Mouse (Mus musculus): ENCODE results near the gene Fgb. TPM values are rescaled to one million over a fixed set of nuclear protein-coding genes. Genes with fewer than 3 reads are reported as not detected.

Gene Fgb
- polyA plus RNA-seq, 1 experiment from 2014 or later, result 8.3 TPM

DNA sequence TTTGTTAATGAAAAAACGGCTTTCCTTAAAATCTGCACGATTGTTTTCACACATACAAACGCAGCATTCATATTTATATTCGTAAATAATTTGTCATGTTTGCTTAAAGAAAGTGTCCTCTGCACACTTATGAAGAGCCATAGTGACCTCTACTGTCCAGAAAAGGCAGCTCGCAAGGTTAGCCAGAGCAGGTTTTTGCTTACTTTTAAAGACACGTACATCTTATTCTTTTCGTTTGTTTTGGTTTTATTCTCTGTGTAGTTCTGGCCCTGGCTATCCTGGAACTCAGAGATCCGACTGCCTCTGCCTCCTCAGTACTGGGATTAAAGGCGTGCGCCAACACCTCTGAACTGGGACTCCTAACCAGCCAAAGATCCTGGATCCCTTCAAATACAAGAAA, 4.1 kb upstream of the Fgb start:
- H3K27ac ChIP-seq, result no peak overlapping the region
- H3K4me3 ChIP-seq (replicated peaks), result no peak overlapping the region
- ATAC-seq (replicated peaks; ENCODE audit: low FRiP score), result no peak
- H3K4me2 ChIP-seq, result no peak overlapping the region
- H3K4me1 ChIP-seq, result peaks cover 12% of the 10 kb centered on the region
- no peaks in the 10 kb centered on the region for H3K9me3 ChIP-seq (replicated peaks)
- no peaks in the 10 kb centered on the region; the same call in 1 of the 2 replicates for H3K27me3 ChIP-seq
- no peak overlapping the region for H3K9ac ChIP-seq
- WGBS, result 33% methylated on average over 10 of the region's 10 CpGs
- peaks cover 18% of the 10 kb centered on the region for H3K36me3 ChIP-seq

DNA sequence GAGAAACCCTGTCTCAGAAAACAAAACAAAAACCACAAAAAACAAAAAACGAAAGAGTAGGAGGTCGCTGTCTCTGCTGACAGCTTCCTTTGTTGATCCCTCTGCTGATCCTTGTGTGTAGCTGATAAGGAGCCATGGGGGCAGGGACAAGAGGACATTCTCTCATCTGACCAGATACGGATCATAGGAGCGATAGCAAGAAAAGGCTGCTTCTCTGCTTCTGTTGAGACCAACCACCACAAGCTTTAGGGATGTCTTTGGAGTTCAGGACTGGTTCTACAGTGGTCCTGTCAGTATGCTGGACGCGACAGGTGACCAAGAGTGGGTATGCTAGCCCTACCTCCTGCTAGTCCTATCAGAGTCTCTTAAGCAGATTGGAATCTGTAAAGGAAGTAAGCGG, 3.5 kb upstream of the Fgb start:
- WGBS, result 91% methylated on average over 7 of the region's 7 CpGs
- no peak for ATAC-seq (replicated peaks; ENCODE audit: low FRiP score)
- Histone ChIP-seq H3K4me2 (no peak overlapping the region), H3K4me3 (replicated peaks) (no peak overlapping the region), H3K9me3 (replicated peaks) (no peaks in the 10 kb centered on the region), H3K27me3 (no peaks in the 10 kb centered on the region; the same call in 1 of the 2 replicates), H3K36me3 (peaks cover 13% of the 10 kb centered on the region), H3K9ac (no peak overlapping the region), H3K4me1 (peaks cover 12% of the 10 kb centered on the region), H3K27ac (no peak overlapping the region)

DNA sequence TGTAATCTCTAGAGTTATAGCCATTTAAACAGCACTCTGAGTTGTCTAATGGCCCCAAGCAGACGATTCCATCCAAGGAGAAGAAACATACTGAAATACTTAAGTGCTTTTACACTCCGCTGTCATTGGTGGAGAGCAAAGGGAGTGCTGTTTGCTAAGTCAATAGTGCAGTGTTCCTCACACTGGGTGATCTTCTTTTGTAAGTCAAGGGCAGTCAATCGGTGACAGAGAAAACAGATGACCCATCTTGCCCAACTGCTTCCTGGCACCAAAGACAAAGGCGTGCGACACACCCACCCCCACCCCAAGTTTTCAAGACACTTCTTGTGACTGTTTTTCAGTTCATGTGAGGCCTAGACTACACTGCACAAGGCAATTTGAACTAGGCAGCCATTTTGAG, 2.4 kb upstream of the Fgb start:
- Histone ChIP-seq H3K27me3 (no peaks in the 10 kb centered on the region; the same call in 1 of the 2 replicates), H3K4me3 (replicated peaks) (no peak overlapping the region), H3K9me3 (replicated peaks) (no peaks in the 10 kb centered on the region), H3K4me1 (peaks cover 12% of the 10 kb centered on the region), H3K27ac (no peak overlapping the region), H3K36me3 (peaks cover 4% of the 10 kb centered on the region), H3K4me2 (no peak overlapping the region), H3K9ac (no peak overlapping the region)
- 86% methylated on average over 5 of the region's 5 CpGs for WGBS
- no peak for ATAC-seq (replicated peaks; ENCODE audit: low FRiP score)

DNA sequence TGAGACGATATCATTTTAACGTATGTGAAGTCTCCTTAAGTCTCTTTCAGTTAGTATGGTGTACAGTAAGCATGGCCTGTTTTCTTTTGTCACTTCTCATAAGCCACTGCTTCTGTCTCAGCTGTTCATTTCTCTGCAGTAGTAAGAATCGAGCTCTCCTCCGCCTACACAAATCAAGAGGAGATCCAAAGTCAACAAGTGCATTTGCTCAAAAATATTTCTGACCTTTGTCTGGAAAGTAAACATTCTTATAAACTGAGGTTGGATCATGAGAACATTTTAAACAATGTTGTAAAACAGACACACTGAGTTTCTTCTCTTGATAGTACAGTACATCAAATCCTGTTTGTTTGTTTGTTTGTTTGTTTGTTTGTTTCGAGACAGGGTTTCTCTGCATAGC, 998 bp upstream of the Fgb start:
- no peak for ATAC-seq (replicated peaks; ENCODE audit: low FRiP score)
- WGBS, result 69% methylated on average over 5 of the region's 5 CpGs

DNA sequence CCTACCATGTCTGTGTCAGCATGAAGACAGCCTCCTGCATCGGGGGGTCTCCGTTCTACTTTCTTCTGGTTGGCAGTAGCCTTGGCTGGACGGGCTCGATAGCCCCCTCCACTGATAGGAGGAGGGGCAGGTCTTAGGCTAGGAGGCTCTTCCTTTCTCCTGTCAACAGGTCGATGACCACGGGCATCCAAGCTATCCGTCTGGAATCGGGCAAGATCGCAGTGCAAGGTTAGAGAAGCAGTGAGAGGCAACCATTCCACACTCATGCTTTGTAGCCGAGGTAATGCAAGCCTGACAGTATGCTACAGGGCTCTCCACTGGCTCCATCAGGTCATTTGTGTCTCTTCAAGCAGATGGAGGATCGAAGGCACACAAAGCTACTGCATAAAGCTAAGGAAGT, 3.0 kb downstream of the Fgb start:
- Histone ChIP-seq H3K4me1 (no peaks in the 10 kb centered on the region), H3K36me3 (no peaks in the 10 kb centered on the region), H3K4me2 (no peak overlapping the region), H3K9ac (no peak overlapping the region), H3K9me3 (replicated peaks) (no peaks in the 10 kb centered on the region), H3K27me3 (peaks cover 3% of the 10 kb centered on the region), H3K27ac (no peak overlapping the region), H3K4me3 (replicated peaks) (no peak overlapping the region)
- WGBS, result 85% methylated on average over 11 of the region's 11 CpGs
- no peak for ATAC-seq (replicated peaks; ENCODE audit: low FRiP score)

More for the DNA sequence above, 998 bp upstream of the Fgb start:
- no peaks in the 10 kb centered on the region for H3K4me1 ChIP-seq
- H3K27me3 ChIP-seq, result peaks cover 3% of the 10 kb centered on the region
- H3K9ac ChIP-seq, result no peak overlapping the region
- H3K36me3 ChIP-seq, result no peaks in the 10 kb centered on the region
- H3K9me3 ChIP-seq (replicated peaks), result no peaks in the 10 kb centered on the region
- no peak overlapping the region for H3K27ac ChIP-seq
- H3K4me3 ChIP-seq (replicated peaks), result no peak overlapping the region
- H3K4me2 ChIP-seq, result no peak overlapping the region

DNA sequence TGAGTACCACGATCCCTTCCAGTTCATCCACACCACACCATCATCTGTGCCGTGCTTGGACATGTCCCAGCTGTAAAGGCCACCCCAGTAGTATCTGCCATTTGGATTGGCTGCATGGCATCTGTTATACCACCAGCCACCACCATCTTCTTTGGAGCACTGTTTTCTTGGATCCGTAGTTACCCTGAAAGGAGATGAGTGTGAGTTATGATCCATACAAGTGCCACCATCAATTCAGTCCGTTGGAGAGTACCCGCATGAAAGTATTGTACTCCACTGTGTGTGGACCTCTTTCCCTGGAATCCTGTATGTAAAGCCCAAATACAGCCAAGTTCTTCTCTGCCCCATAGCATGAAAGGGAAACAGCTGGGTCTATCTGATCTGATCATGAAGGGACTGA, 7.2 kb downstream of the Fgb start:
- 85% methylated on average over 5 of the region's 5 CpGs for WGBS
- no peak for ATAC-seq (replicated peaks; ENCODE audit: low FRiP score)

DNA sequence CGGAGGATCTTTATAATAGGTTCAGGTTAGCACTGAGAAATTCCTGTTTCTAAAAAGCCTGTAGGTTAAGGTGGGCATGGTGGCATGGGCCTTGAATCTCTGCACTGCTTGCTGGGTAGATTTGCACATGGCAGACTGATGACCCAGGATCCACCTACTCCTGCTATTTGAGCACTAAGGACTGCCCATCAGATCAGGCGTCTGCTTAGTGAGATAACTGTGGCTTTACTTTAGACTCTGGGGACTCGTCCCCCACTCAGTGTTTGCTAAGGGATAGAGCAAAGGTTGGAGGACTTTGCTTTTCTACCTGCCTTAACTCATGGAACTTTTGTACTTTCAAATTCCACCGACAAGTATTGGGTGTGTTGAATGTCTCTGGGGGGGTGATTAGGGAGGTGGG, 10.0 kb downstream of the Fgb start:
- H3K4me1 ChIP-seq, result no peaks in the 10 kb centered on the region
- 66% methylated on average over 4 of the region's 4 CpGs for WGBS
- ATAC-seq (replicated peaks; ENCODE audit: low FRiP score), result no peak
- no peaks in the 10 kb centered on the region for H3K27me3 ChIP-seq
- H3K36me3 ChIP-seq, result no peaks in the 10 kb centered on the region
- H3K4me2 ChIP-seq, result no peak overlapping the region
- no peaks in the 10 kb centered on the region for H3K9me3 ChIP-seq (replicated peaks)
- H3K9ac ChIP-seq, result no peak overlapping the region
- no peak overlapping the region for H3K27ac ChIP-seq
- H3K4me3 ChIP-seq (replicated peaks), result no peak overlapping the region

More for the DNA sequence above, 7.2 kb downstream of the Fgb start:
- Histone ChIP-seq H3K4me1 (no peaks in the 10 kb centered on the region), H3K27me3 (peaks cover 3% of the 10 kb centered on the region; the same call in 1 of the 2 replicates), H3K4me3 (replicated peaks) (no peak overlapping the region), H3K36me3 (no peaks in the 10 kb centered on the region), H3K9me3 (replicated peaks) (no peaks in the 10 kb centered on the region), H3K4me2 (no peak overlapping the region), H3K27ac (no peak overlapping the region), H3K9ac (no peak overlapping the region)

DNA sequence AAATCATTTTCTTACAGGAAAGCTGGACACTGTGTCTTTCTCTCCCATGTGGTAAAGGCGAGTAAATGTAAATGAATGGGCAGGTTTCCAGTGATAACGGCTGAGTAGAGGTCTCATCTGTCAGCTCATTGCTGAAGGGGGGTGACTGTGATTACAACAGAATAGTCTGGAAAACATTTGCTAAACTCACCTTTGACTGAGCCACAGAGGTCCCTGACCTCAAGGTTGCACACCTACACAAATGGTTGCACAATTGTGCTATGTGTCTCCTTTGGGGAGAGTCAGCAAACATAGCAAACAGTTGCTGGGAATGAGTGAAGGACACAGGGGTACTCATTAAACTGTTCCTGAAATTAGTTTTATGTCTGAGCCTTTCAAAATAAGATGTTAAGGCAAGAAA, 10.8 kb downstream of the Fgb start:
- no peak overlapping the region for H3K27ac ChIP-seq
- no peaks in the 10 kb centered on the region for H3K36me3 ChIP-seq
- H3K4me3 ChIP-seq (replicated peaks), result no peak overlapping the region
- ATAC-seq (replicated peaks; ENCODE audit: low FRiP score), result no peak
- H3K4me1 ChIP-seq, result no peaks in the 10 kb centered on the region
- H3K4me2 ChIP-seq, result no peak overlapping the region
- no peaks in the 10 kb centered on the region for H3K9me3 ChIP-seq (replicated peaks)
- 75% methylated on average over 2 of the region's 2 CpGs for WGBS
- H3K27me3 ChIP-seq, result 0 out of 2 replicates have a peak, but pooled peaks cover 2% of the 10 kb centered on the region
- no peak overlapping the region for H3K9ac ChIP-seq

DNA sequence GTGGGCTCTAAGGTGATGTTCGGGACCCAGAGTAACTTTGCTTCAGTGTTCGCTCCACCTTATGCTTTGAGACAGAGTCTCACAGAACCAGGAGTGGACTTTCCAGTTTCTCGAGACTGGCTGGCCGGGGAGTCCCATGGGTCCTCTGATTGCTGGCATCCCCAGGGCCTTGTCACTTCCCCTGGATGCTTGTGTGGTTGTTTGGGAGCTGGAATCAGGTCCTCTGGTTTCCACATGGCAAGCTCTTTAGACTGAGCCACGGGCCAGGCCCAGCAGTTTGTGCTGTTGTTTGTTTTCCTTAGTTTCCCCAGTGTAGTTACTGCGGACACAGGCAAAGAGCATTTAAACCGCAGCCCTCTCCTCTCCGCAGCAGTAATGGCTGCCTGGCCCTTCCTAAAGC, 15.9 kb downstream of the Fgb start:
- H3K9me3 ChIP-seq (replicated peaks), result no peaks in the 10 kb centered on the region
- H3K4me3 ChIP-seq (replicated peaks), result no peak overlapping the region
- H3K27ac ChIP-seq, result no peak overlapping the region
- no peak overlapping the region for H3K4me2 ChIP-seq
- no peaks in the 10 kb centered on the region for H3K36me3 ChIP-seq
- 0 out of 2 replicates have a peak, but pooled peaks cover 7% of the 10 kb centered on the region for H3K27me3 ChIP-seq
- ATAC-seq (replicated peaks; ENCODE audit: low FRiP score), result no peak
- whole genome bisulfite sequencing, result 80% methylated on average over 8 of the region's 8 CpGs
- no peak overlapping the region for H3K9ac ChIP-seq
- H3K4me1 ChIP-seq, result no peaks in the 10 kb centered on the region

DNA sequence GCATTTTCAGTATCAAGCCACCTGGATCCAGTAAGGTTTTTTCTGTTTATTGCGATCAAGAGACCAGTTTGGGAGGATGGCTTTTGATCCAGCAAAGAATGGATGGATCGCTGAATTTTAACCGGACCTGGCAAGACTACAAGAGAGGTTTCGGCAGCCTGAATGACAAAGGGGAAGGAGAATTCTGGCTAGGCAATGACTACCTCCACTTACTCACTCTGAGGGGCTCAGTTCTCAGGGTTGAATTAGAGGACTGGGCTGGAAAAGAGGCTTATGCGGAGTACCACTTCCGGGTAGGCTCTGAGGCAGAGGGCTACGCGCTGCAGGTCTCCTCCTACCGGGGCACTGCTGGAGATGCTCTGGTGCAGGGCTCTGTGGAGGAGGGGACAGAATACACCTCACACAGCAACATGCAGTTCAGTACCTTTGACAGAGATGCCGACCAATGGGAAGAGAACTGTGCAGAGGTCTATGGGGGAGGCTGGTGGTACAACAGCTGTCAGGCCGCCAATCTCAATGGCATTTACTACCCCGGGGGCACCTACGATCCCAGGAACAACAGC, 16.8 kb downstream of the Fgb start:
- Histone ChIP-seq H3K4me2 (peak overlapping the region; percentile 29), H3K9ac (no peak overlapping the region), H3K4me1 (no peaks in the 10 kb centered on the region), H3K27me3 (0 out of 2 replicates have a peak, but pooled peaks cover 7% of the 10 kb centered on the region), H3K4me3 (replicated peaks) (no peak overlapping the region), H3K36me3 (no peaks in the 10 kb centered on the region), H3K27ac (no peak overlapping the region), H3K9me3 (replicated peaks) (no peaks in the 10 kb centered on the region)
- ATAC-seq (replicated peaks; ENCODE audit: low FRiP score), result no peak
- 46% methylated on average over 13 of the region's 13 CpGs for WGBS

DNA sequence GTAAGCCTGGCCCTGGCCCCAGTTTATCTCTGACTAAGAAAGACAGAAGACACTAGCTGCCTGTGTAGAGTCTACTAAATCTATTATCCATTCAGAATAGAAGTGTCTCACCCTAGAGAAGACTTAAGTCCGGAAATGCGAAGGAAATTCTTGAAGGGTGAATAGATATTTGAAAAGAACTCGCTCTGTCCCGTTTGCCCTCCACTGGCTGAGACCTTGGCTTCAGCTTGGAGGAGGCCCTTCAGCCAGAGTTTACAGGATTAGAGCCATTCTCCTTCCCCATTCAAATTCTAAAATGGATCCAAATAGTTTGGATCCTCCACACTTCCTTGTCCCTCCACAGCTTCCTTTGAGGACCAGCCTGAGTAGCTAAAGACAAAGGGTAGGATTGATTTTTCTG, 19.3 kb downstream of the Fgb start:
- 91% methylated on average over 4 of the region's 4 CpGs for WGBS
- Histone ChIP-seq H3K4me2 (no peak overlapping the region), H3K27me3 (0 out of 2 replicates have a peak, but pooled peaks cover 7% of the 10 kb centered on the region), H3K4me3 (replicated peaks) (no peak overlapping the region), H3K27ac (no peak overlapping the region), H3K36me3 (no peaks in the 10 kb centered on the region), H3K9me3 (replicated peaks) (no peaks in the 10 kb centered on the region), H3K9ac (no peak overlapping the region), H3K4me1 (0 out of 2 replicates have a peak, but pooled peaks cover 2% of the 10 kb centered on the region)
- no peak for ATAC-seq (replicated peaks; ENCODE audit: low FRiP score)

DNA sequence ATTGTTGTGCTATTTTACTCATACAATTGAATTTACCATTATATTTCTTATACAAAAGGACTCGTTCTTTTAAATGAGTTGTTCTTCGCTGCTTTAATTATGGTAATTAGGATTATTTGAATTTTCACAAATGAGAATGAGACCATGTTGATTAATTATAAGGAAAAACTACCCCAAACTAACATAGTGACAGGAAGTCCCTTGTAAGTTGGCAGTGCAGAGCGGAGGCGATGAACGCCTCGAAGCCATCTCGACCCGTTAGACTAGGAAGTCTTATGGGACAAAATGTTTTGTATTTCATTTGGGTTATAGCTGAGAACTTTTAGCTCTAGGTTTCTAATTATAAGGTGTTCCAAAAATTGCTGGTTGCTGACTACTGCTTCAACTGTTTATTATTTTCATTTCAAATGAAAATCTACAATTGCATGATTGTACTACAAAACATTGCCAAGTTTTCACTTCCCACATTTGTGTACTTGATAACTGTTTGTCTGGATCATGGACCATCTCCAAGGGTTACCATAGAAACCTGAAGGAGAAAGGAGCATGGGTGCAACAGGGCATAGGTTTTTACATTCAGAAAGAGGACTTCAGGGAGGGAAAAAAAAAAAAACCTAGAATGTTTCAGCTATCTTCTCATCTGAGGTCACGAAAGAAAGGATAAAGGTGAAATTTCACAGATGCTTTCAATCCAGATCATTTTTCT, 22.0 kb downstream of the Fgb start:
- Histone ChIP-seq H3K36me3 (no peaks in the 10 kb centered on the region), H3K27ac (no peak overlapping the region), H3K4me1 (0 out of 2 replicates have a peak, but pooled peaks cover 2% of the 10 kb centered on the region), H3K4me2 (no peak overlapping the region), H3K27me3 (no peaks in the 10 kb centered on the region), H3K9ac (no peak overlapping the region), H3K4me3 (replicated peaks) (no peak overlapping the region), H3K9me3 (replicated peaks) (no peaks in the 10 kb centered on the region)
- WGBS, result 90% methylated on average over 9 of the region's 9 CpGs
- no peak for ATAC-seq (replicated peaks; ENCODE audit: low FRiP score)

All from kidney, embryonic 15.5 days (tissue).